Mouse (Mus musculus): ENCODE results near the gene Gm21411. TPM values are rescaled to one million over a fixed set of nuclear protein-coding genes. Genes with fewer than 3 reads are reported as not detected.
"Not testable (repeated sequence)": the region's sequence is repeated elsewhere in the genome, so short reads cannot be mapped to it uniquely, and the experiment has no call there.

Gene Gm21411
- not detected for total RNA-seq (2022)

DNA sequence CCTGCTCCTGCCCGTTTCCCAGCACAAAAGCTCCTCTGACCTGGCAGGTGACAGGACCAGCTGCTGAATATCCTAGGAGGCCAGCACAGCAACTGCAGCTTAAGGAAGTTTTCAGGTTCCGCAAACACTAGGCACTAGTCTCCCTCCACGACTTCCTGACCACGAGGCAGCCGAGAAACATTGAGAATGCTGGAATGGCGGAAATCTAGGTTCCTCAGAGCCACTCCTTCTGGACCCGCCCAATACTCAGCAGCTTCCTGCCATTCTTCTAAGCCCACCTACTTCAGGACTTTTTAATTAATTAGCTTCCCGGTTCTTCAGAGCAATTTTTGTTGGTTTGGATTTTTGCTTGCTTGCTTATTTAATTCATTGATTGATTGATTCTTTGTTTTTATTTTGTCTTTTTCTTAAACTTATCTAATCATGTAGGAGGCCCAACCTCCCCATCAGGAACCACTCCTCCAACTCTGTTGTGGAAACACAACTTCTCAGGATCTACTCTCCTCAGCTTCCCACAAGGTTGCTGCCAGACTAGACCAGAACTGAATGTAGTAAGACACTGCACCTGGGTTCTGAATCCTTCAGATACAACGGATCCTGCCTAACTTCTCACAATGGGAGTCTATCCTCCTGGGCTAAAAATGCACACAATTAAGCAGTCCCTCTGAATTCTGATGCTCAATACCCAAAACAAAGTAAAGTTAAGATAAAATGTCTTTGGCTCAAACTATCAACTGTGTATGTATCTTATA is at the start of gene Gm21411:
Gene Gm21411, minus strand, starts transcription at position 205 of the 752 bp plus-strand sequence.
- DNase-seq (ENCODE audit: low spot score in 2 of 2) = not testable (repeated sequence)

DNA sequence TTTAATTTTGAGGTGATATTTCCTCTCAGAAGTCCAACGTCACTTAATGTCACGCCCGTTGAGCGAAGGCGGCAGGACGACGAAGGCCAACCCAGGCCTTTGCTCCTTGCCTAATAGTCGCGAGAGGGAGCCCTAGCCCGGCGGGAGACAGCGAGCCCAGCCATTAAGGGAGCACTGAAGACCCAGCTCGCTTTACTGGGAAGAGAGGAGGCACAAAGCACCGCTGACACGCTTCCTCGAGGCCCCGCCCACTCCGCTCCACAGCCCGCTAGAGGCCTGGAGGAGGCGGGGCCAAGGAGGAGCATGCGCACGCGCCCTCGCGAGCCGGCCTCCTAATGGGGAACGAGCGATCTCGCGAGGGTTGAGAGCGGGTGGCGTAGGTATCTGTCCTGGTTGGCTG is 32.3 kb upstream of the Gm21411 start:
- DNase-seq (ENCODE audit: low spot score in 2 of 2) = not testable (repeated sequence)

DNA sequence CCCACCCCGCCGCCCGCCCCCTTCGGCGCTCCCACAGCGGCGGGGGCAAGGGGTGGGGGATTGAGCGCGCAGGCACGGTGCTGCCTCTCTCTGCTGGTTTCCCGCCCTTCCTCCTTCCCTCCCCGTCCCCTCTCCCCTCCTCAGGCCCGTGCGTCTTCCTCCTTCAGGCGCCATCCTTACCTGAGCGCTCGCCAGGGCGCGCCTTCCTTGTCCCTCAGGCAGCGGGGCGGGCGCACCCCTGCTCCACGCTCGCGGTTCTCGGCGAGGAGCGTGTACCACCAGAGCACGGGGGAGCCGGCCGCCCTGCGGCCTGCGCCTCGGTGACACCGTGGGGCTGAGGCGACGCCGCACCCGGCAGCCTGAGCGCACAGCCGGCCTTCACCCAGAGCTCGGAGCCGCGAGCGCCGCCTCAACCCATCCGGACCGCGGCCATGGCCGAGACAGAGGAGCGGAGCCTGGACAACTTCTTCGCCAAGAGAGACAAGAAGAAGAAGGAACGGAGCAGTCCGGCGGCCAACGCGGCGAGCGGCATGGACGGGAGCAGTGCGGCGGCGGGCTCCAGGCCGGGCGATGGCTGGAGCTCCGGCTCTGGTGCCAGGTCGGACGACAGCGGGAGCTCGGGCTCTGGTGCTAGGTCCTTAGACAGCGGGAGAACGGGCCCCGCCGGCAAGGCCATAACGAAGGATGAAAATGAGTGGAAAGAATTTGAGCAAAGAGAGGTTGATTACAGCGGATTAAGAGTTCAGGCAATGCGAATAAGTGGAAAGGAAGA is 23.1 kb upstream of the Gm21411 start:
- no peak for DNase-seq (ENCODE audit: low spot score in 2 of 2)

DNA sequence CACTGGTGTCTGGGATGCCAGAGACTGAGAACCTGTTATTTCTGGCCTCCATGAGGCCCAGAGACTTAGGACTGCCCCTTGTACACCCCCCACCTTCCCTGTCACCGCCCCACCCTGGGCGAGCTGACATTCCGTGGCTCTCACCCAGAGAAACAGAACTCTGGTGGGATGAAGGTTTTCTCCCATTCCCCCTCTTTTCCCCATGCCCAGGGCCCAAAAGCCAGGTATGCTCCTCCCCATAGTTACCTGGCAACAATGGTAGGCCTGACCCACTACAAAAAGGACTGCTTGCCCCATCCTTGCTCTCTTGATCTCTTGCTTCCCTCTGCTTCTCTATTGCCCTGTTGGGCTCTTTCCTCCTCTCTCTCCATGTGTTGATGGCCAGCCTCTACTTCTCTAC is 5.8 kb upstream of the Gm21411 start:
- no peak for DNase-seq (ENCODE audit: low spot score in 2 of 2)

DNA sequence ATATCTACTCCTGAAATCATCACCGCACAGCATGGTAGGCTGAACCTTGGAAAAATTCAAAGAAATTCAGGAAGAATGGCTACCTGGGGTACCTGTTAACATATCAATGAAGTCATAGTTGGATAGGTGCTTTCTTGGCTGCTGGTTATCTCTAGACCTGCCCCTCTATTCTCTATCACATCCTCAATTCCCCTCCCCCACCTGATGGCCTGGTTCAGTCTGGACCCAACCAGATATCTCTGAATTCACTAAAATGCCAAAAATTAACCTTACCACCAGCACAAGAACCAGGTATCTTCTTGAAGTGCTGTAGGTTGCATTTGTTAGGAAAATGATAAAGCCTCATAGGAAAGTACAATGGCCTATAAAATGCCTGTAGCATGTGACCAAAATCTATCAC is 1.3 kb downstream of the Gm21411 start:
- not testable (repeated sequence) for DNase-seq (ENCODE audit: low spot score in 2 of 2)

DNA sequence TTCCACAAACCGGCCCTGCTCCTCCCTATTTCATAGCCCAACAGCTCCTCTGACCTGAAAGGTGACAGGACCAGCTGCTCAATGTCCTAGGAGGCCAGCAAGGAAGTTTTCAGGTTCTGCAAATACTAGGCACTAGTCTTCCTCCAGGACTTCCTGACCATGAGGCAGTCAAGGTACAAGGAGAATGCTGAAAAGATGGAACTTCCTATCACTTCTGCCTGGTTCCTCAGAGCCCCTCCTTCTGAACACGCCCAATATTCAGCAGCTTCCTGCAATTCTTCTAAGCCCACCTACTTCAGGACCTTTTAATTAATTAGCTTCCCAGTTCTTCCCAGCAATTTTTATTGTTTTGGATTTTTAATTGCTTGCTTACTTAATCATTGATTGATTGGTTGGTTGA is 4.6 kb downstream of the Gm21411 start:
- not testable (repeated sequence) for DNase-seq (ENCODE audit: low spot score in 2 of 2)

DNA sequence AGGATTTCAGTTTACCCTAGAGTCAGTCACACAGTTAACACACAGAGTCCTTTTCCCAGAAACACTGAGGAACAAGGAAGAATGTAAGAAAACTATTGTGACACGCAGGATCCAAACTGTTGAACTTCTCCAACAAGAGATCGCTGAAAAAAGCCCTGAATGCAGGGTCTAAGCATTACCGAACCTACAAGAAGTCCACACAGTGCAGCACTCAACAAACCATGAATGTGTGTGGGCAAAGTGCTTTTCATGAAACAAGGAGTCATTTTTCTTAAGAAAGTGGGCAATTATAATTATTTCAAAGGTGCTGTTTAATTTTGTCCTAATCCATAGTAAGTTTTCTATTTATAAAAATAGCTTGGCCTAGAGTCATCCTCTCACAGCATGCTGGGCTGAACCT is 6.3 kb downstream of the Gm21411 start:
- DNase-seq (ENCODE audit: low spot score in 2 of 2) = not testable (repeated sequence)

Other genes with a start within 250 kb of the Gm21411 start
- gene Zfp989, start 62.4 kb upstream of the Gm21411 start, total RNA-seq (2022) = not detected
- under 1 TPM in 3 of 4 experiments, not detected in 1; 0.20 to 0.34 (median 0.23) TPM for gene Rex2, start 112.3 kb upstream of the Gm21411 start, total RNA-seq (2022)
- gene Zfp991, start 222.4 kb upstream of the Gm21411 start, total RNA-seq (2022) = 10 to 100 TPM in 1 of 4 experiments, 1 to 10 TPM in 3; 6.9 to 14.1 (median 8.2) TPM

All from left cerebral cortex, adult 8-10 months (tissue).